Mouse (Mus musculus): ENCODE results near the gene Zmynd11. TPM values are rescaled to one million over a fixed set of nuclear protein-coding genes. Genes with fewer than 3 reads are reported as not detected.
"Not testable (repeated sequence)": the region's sequence is repeated elsewhere in the genome, so short reads cannot be mapped to it uniquely, and the experiment has no call there.

Gene Zmynd11
- total RNA-seq (2022), result 100 to 1,000 TPM; 118 to 129 (median 127) TPM

DNA sequence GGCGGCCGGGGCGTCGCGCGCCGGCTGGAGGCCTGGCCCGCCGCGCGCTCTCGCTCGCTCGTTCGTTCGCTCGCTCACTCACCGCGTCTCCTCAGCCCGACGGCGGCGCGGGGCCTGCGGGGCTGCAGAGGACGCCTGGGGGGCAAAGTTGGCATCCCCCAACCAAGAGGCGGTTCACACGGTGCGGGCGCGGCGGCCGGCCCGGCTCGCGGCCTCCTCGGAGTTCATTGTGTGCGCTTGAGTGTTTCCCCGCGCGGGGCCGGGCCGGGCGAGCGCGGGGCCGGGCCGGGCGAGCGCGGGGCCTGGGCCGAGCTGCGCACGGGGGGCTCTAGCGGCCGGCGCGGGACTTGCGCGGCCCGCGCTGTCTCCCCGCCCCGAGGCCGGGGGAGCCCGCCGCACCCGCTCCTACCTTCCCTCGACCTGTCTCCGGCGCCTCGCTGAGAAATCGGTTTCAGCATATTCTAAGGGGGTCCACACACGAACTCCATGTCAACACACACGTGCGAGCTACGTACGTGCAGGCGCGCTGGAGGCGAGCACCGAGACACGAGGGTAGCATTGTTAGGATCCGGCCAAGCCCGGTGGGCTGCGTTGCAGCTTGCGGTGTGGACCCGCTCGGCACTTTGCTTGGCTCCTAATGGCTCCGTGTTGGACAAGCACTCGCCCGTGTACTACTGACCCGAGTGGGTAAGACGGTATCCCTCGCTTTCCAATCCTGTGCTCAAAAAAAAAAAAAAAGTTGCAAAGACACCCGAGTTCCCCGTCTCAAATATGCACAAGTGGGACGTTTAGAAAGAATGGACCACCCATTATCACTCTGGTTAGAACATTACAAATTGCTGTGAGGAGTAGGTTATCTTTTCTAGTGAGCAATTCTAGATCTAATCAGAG lies at the start of gene Zmynd11:
Gene Zmynd11 (minus strand): TSS at position 685 of the 891 bp plus-strand sequence.
- peak; percentile 36 for DNase-seq (ENCODE audit: low spot score)

DNA sequence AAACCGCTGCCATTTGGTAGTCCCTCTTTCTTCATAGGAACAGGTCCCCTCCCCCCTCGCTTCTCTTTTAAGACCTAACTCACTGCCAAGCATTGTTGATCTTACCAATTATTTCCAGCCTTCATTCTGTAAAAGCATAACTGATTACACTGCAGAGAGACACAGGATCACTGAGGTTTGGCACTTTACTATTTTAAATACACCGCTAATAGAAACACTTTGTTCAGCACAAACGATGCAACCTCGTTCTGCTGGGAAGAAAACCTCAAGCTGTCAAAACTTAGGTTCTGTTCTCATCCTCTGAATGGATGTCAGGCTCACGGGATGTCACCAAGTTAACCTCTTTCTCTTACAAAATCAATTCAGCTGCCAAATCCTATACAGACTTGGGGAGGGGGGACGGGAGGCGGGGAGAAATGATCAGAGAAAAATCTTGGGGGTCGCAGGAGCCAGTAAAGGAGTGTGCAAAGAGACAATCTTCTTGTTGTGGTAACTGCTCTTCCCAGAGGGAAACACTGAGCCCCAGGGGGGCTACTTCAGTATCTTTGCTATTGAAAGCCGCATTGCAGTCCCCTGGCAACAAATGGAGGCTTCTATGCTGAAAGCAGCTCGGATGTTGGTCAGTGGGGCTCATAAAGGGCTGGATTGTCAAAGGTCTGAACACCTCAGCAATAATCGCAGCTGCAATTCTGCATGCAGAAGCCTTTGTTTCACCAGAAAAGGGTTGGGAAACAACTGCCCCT lies 30.9 kb upstream of the Zmynd11 start:
- DNase-seq (ENCODE audit: low spot score), result no peak

GRCm38 (mm10) chr13:9786050-9786449 lies 20.9 kb upstream of the Zmynd11 start:
- no peak for DNase-seq (ENCODE audit: low spot score)

- no peak for DNase-seq (ENCODE audit: low spot score)
Observed at GRCm38 (mm10) chr13:9783717-9784116, 18.6 kb upstream of the Zmynd11 start.

DNA sequence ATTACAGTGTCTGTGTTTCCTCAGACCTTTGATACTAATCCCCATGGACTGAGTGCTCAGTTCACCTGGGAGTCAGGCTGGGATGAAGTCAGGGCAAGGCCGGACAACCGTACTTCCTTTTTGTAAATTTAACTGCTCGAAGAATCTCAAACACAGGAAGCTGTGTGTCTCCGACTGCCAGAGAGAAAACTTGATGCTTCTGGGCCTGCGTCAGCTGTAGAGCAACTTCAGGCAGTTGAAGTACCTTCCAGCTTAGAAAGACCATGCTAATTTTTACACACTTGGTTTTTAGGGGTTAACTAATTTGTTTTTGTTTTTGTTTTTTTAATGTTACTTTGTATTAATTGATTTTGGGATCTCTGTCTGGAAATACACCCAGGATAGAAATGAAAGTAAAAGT lies 10.8 kb upstream of the Zmynd11 start:
- peak; percentile 56 for DNase-seq (ENCODE audit: low spot score)

- no peak for DNase-seq (ENCODE audit: low spot score)
Observed at GRCm38 (mm10) chr13:9774077-9774476, 8.9 kb upstream of the Zmynd11 start.

DNA sequence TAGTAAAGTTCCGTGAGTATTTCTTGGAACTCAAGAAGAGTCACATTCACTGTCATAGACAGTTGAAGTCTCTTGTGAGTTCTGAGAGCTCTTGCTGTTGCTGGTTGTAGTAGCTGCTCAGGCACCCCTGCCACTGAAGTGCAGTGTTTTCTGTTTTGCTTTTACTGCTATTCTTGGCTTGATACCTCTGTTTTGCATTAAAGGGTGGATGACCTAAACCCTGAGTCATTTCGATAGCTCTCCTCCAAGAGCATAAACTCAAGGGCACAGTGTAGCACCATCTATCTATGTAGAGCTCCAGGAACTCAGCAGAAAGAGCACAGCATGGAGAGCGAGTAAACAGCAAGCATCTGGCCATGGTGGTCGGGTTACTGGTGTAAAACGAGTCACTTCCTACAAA lies 2.1 kb upstream of the Zmynd11 start:
- DNase-seq (ENCODE audit: low spot score), result no peak

GRCm38 (mm10) chr13:9766497-9766896 lies 1.4 kb upstream of the Zmynd11 start:
- no peak for DNase-seq (ENCODE audit: low spot score)

DNA sequence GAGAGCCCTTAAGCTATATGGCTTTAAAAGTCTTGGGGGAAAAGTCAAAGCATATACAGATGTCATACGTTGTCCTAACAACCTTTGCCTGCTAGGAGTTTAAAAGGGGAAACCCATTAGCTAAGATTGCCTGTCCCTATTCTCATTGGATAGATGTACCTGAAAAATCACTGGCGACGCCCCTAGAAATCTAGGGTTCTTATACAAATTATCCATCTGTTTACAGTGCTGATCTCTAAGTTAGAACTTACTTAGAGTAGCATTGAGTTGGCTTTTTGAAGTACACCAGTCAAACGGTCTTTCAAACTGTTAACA lies 364 bp upstream of the Zmynd11 start:
- no peak for DNase-seq (ENCODE audit: low spot score)

- DNase-seq (ENCODE audit: low spot score), result peak; percentile 34
Observed at GRCm38 (mm10) chr13:9763828-9764645, 1.1 kb downstream of the Zmynd11 start.

DNA sequence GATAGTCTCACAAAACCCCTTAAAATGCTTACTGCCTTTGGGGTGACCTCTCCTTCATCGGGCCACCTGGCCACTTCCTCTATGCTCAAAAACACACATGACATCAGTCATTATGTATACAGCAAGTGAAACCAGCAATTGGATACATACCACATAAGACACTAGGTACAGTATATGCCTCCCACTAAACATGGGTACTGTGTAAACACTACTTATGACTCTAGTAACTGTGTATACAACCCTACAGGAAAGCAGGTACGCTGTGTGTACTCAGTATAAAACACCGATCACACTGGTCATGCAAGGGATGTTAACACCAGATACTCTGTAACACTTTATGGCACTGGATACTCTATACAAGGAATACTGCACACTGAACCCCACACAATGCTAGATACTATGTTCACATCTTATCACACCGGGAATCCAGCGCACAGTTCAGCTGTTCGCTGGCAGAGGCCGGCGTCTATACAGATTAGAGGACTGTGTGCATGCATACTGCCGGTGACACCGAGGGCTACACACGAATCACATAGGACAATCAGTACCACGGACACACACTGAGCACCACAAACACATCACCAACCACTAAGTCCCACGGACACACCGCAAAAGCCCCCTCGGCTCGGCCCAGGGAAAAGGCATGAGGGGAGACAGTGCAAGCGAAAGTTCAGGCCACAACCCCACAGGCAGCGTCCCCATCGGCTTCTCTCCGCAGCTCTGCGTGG lies 1.9 kb downstream of the Zmynd11 start:
- no peak for DNase-seq (ENCODE audit: low spot score)

- DNase-seq (ENCODE audit: low spot score), result no peak
Observed at GRCm38 (mm10) chr13:9760057-9760456, 5.1 kb downstream of the Zmynd11 start.

DNA sequence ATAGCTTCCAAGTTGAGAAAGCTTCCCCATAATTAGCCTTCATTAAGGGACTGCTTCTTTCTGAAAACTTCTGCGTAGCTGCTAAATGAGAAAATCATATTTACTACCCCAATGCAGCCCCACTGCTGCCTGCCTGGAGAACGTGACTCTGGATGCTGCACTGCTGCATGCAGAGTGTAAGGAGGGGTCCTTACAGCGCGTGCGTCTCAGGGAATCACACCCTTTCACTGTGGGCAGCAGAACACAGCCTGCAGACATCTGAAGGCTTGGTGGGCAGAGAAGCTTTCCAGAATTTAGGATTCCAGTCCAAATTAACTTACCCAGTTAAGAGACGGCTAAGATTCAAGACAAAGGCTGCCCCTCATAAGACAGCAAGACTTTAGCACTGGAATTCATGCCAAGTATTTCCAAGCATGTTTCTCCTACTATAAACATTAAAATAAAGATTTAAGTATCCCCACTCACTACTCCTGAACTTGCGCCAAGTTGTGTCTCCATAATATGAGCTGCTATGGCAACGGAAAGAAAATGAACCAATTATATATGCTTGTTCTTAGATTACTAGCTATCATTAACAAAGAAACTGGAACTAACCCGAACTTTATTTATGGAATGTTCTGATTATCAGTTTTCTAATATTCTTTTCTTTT lies 7.2 kb downstream of the Zmynd11 start:
- no peak for DNase-seq (ENCODE audit: low spot score)

GRCm38 (mm10) chr13:9753706-9754105 lies 11.4 kb downstream of the Zmynd11 start:
- no peak for DNase-seq (ENCODE audit: low spot score)

DNA sequence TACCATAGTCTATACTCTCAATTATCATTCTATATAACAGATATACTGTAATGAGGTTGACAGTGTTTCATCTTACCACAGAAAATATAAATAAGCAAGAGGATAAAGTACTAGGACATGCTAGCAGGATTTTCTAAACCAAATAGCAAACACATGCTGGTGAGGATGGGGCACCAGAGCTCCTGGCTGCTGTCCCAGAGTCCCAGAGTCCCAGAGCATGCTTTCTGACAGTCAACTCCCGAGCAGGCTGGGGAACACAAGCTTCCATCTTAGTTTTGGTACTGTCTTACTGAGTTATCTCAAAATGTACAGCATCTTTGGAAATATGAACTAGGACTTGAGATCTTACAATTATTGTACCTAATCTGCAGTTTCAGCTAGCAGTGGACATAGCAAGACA lies 14.8 kb downstream of the Zmynd11 start:
- DNase-seq (ENCODE audit: low spot score), result no peak

- no peak for DNase-seq (ENCODE audit: low spot score)
Observed at GRCm38 (mm10) chr13:9749796-9750195, 15.3 kb downstream of the Zmynd11 start.

DNA sequence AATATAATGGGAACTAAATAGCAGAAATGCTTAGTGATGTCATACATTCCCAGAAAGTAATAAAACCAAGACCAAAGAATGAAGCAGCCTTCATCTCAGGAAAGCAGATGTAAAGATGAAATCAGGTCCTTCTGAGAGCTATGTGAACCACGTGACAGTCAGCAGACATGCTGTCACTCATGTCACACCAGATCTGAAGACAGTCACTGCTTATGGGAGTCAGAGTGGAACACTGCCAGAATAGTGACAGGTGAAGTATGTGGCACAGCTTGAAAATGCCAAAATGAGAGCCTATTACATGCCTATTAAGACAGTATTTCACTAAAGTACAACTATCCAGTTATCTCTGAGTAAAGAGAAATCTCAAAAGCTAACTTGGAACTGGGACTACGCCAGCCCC lies 26.9 kb downstream of the Zmynd11 start:
- DNase-seq (ENCODE audit: low spot score), result no peak

- DNase-seq (ENCODE audit: low spot score), result peak; percentile 19
Observed at GRCm38 (mm10) chr13:9737024-9737423, 28.1 kb downstream of the Zmynd11 start.

DNA sequence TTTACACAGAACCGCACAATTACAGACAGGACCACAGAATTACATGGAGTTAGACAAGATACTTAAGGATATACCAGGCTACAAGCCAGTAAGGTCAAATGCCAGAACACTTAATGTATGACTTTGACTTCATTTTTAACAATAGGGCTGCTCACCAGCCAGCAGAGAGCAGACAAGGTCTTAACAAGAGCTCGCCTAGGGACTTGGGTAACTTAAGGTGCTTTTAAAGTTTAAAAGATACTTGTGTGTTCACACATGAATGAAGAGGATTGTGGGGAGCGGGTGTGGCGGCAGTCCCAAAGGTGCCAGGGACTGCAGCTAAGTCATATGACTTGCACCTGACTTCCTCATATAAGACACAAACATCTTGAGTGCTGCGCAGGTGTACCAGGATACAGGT lies 32.9 kb downstream of the Zmynd11 start:
- DNase-seq (ENCODE audit: low spot score), result not testable (repeated sequence)

DNA sequence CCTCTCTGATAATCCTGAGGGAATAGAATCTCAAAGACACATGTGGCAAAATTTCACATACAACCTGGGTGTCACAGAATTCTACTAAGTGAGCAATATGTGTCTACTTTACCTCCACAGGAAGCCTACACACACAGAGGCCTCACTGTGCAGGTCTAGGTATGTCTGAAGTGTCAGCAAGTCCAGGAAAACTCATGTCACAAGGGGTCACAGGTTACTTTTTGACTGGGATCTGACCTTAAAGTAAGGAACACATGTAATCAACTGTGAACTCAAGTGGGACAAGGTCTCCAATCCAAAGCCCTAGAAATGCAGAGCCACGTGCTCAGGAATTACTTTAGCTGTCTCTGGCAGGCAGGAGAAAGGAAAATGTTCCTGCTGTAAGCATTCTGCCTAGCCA lies 36.1 kb downstream of the Zmynd11 start:
- DNase-seq (ENCODE audit: low spot score), result no peak

- DNase-seq (ENCODE audit: low spot score), result no peak
Observed at GRCm38 (mm10) chr13:9715224-9715623, 49.9 kb downstream of the Zmynd11 start.

All from heart, adult 8-10 months (tissue).